Mouse (Mus musculus) leukemia stem cell, adult 10-12 weeks (primary cell): Measurements from ENCODE around the gene Nhej1. TPM values are rescaled to one million over a fixed set of nuclear protein-coding genes. Genes with fewer than 3 reads are reported as not detected.

ENCODE experiments used
- polyA plus RNA-seq: library from polyadenylated mRNA; stranded (reverse); fragments of >175 nt; gene quantifications from 2 replicates; pipeline ENCODE4 v1.2.3, GENCODE M21; 2012; ENCODE audit warnings: low replicate concordance

Gene Nhej1
- 0.34 and 0.91 TPM in 2 replicates for polyA plus RNA-seq

GRCm38 (mm10) chr1:75124346-75125321 lies at the start of gene Nhej1:
Gene Nhej1, minus strand, starts transcription at chr1:75125200.

DNA sequence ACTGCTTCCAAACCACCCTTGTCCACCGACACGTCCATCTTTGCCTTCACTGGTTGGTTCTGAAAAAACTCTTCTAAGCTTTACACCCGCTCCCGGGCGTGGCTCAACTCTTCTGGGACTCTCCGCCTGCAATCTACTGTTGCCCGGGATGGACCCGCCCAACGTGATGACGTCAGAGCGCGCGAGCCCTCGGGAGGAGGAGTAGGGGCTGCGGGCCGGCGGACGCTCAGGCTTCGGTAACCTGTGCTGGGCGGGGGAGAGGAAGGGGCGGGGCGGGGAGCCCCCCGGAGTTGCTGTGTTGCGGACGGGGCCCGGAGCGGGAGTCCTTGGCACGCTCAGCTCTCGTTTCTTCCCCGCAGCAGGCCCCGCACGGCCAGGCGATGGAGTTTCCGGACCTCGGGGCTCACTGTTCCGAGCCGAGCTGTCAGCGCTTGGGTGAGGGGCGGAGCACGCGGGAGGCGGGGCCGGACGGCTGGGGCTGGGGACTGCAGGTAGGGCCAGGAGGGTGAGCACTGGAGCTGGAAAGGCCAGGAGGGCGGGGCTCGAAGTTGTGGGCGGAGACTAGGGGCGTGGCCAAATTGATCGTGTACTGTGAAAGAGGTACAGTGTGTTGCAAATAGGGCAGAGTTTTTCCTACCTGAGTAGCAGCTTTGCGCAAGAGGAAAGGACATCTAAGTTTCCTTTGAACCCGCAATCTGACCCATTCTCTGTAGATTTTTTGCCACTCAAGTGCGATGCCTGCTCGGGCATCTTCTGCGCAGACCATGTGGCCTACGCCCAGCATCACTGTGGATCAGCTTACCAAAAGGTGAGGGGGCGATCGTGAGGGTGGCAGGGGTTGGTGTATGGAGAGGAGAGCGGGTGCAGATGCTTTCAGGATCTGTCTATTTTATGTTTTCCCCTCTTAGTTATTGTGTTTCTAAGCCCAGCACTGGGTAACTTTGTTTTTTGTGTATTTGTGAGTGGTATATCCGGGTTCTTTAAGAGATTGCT lies 43.8 kb upstream of the Nhej1 start, which contains the start of gene Zfand2b:
Gene Zfand2b, plus strand, starts transcription at position 175 of the 993 bp plus-strand sequence.

DNA sequence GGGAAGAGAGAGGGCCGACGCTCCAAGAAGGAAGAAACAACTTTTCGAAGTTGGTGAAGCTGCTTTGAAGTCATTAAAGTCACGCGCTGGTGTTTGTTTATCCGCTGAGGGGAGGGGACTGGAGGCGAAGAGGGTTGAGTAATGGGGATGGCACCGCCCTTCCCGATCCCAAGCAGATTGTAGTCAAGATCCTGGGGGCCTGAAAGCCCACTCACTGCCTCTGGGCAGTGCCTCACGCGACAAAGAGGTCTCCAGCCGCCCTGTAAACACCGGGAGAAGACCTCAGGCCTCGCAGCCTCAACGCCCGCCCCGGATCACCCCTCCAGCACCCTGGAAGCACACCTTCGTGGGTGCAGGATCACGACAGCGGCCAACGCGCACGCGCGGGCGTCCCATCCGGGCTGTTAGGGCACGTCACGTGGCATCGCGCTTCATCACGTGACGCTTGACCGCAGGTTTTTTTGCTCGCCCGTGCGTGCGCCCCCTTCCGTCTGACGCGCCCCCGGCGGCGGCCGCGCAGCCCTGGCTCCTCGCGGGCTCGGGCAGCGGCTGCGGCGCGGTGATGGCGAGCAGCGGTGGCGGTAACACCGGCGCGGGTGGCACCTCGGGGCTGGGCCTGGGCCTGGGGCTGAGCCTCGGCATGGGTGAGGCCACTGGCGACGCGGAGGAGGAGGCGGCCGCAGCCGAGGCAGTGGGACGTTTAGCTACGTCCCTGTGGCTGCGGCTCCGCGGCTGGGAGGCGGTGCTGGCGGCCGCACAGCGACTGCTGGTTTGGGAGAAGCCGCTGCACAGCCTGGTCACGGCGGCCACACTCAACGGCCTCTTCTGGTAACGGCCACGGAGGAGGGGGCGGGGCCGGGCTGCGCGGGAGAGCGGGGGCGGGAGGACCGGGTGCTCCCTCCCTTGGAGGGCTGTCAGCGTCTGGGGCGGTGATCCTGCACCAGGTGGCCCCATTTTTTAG lies 17.6 kb upstream of the Nhej1 start, which contains the start of the genes Cnppd1 and Retreg2:
Gene Cnppd1, minus strand, starts transcription at position 411 of the 961 bp plus-strand sequence.
Gene Retreg2, plus strand, starts transcription at position 478 of the 961 bp plus-strand sequence.

GRCm38 (mm10) chr1:75133421-75134207 lies 8.6 kb upstream of the Nhej1 start, which contains the start of gene Slc23a3:
Gene Slc23a3, minus strand, starts transcription at chr1:75133890.

DNA sequence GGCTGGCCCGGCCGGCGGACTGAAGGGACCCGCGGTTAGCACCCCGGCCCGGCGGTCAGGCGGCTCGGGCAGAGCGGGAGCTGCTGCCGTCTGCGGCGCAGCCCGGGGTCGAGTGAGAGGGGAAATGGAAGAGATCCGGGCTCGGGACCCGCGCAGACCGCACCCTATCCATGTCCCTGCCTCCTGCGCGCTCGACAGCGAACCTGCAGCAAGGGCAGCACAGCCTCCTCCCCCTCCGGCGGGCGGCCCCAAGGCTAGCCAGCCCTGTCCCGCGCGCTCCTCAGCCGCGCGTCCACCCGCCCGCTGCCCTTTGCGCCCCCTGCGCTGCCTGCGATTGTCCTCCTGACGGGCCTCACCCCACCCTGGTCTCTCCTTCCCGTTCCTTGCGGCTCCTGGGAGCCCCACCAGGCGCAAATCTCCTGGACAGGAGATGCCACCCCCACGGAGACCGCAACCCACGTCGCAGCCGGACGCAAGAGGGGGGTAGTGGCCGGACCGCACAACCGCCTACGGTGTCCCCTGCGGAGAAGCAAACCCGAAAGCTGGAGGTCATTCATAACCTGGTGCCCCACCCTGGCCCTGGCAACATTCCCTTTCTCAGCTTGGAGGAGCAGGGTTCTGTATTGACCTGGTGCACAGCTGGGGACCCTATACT lies 173.3 kb downstream of the Nhej1 start, which contains the start of gene Ihh:
Gene Ihh, minus strand, starts transcription at position 117 of the 655 bp plus-strand sequence.

DNA sequence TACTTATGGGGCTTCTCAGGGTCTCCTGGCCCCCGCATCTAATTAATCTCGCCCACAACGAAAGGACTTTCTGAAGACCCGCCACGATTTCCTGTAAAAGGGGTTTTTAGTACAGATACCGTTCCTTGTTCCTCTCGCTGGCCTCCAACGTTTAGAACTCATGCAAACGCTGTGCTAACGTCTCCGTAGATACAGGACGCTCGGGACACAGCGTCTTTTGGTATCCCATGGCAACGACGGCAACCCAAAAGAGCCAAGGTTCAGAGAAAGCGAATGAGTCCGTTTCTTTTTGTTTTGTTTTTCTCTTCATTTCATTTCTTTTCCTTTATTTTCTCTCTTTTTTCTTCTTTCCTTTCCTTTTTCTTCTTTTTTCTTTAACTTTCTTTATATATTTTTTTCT lies 189.6 kb downstream of the Nhej1 start, which contains the start of gene Cfap65:
Gene Cfap65, minus strand, starts transcription at position 198 of the 400 bp plus-strand sequence.

Other genes with a start within 250 kb of the Nhej1 start
- gene Fev, start 239.8 kb downstream of the Nhej1 start, polyA plus RNA-seq: not detected in 2 replicates
- gene Cryba2, start 232.1 kb downstream of the Nhej1 start, polyA plus RNA-seq: not detected in 2 replicates
- gene Cfap65, start 189.6 kb downstream of the Nhej1 start, polyA plus RNA-seq: not detected in 2 replicates
- gene Ihh, start 173.5 kb downstream of the Nhej1 start, polyA plus RNA-seq: 0.32 and 0.66 TPM in 2 replicates
- 0.35 and 0.43 TPM in 2 replicates for gene Slc23a3, start 8.7 kb upstream of the Nhej1 start, polyA plus RNA-seq
- 55.2 and 79.2 TPM in 2 replicates for gene Cnppd1, start 17.5 kb upstream of the Nhej1 start, polyA plus RNA-seq
- gene Retreg2, start 17.6 kb upstream of the Nhej1 start, polyA plus RNA-seq: 148 and 169 TPM in 2 replicates
- 20.5 and 24.1 TPM in 2 replicates for gene Zfand2b, start 43.4 kb upstream of the Nhej1 start, polyA plus RNA-seq
- gene Abcb6, start 55.2 kb upstream of the Nhej1 start, polyA plus RNA-seq: 29.7 and 58.5 TPM in 2 replicates
- gene Ankzf1, start 67.0 kb upstream of the Nhej1 start, polyA plus RNA-seq: 3.7 and 10.1 TPM in 2 replicates
- 80.9 and 89.6 TPM in 2 replicates for gene Atg9a, start 67.0 kb upstream of the Nhej1 start, polyA plus RNA-seq
- gene Glb1l, start 85.6 kb upstream of the Nhej1 start, polyA plus RNA-seq: 0.52 and 0.63 TPM in 2 replicates
- 138 and 154 TPM in 2 replicates for gene Stk16, start 85.6 kb upstream of the Nhej1 start, polyA plus RNA-seq
- gene Tuba4a, start 94.7 kb upstream of the Nhej1 start, polyA plus RNA-seq: 25.8 and 166 TPM in 2 replicates
- not detected in 2 replicates for gene A630095N17Rik, start 106.9 kb upstream of the Nhej1 start, polyA plus RNA-seq
- 27.3 and 57.8 TPM in 2 replicates for gene Dnajb2, start 111.2 kb upstream of the Nhej1 start, polyA plus RNA-seq
- 0.21 and 0.60 TPM in 2 replicates for gene Ptprn, start 139.3 kb upstream of the Nhej1 start, polyA plus RNA-seq
- gene Resp18, start 153.2 kb upstream of the Nhej1 start, polyA plus RNA-seq: not detected in 2 replicates
- gene Dnpep, start 192.8 kb upstream of the Nhej1 start, polyA plus RNA-seq: 26.7 and 71.9 TPM in 2 replicates
- 3.6 and 7.7 TPM in 2 replicates for gene Des, start 235.1 kb upstream of the Nhej1 start, polyA plus RNA-seq